Mouse (Mus musculus) kidney, adult 2 months (tissue): ENCODE results near the gene Rcn1.

Experiments used
- CTCF ChIP-seq: fragments of 200-500 bp; conservative IDR thresholded peaks from 2 replicates; pipeline ENCODE4 v1.5.1; 2011; ENCODE audit warnings: low read depth, mild to moderate bottlenecking, control low read depth, low read length, moderate library complexity, mixed read lengths; ENCODE audit not compliant: insufficient read depth, insufficient read length
- POLR2A ChIP-seq: fragments of 200-500 bp; IDR thresholded peaks from one replicate; pipeline ENCODE4 v1.6.1; 2011; ENCODE audit warnings: low read depth, low read length, control low read depth

GRCm38 (mm10) chr2:105429899-105430298 lies 30.8 kb upstream of the Rcn1 start:
- TF ChIP-seq CTCF (no peak), POLR2A (no peak)
